Mouse (Mus musculus) cortical plate, adult 2 months (tissue): ENCODE data around the gene Moxd1. TPM values are rescaled to one million over a fixed set of nuclear protein-coding genes. Genes with fewer than 3 reads are reported as not detected.
A peak's percentile ranks its signal among the peaks of the same experiment; 100 is the strongest.

Source experiments
- H3K27ac ChIP-seq: fragments of 200-500 bp; 2 replicates; pipeline ENCODE4 v1.5.1; 2012; ENCODE audit warnings: low read length, control low read depth, inconsistent platforms; ENCODE audit not compliant: insufficient read depth
- H3K4me1 ChIP-seq: fragments of 200-500 bp; 2 replicates; pipeline ENCODE4 v1.6.1; 2011; ENCODE audit warnings: low read length; ENCODE audit not compliant: control insufficient read depth, insufficient read depth
- H3K4me3 ChIP-seq: fragments of 200-500 bp; 2 replicates; pipeline ENCODE4 v1.5.1; 2011; ENCODE audit warnings: mild to moderate bottlenecking, low read length, control low read depth; ENCODE audit not compliant: insufficient read depth
- CTCF ChIP-seq: fragments of 200-500 bp; IDR thresholded peaks from 2 replicates; pipeline ENCODE4 v1.5.1; 2011; ENCODE audit warnings: mild to moderate bottlenecking, control low read depth, low read length; ENCODE audit not compliant: insufficient read depth; ENCODE audit errors: extremely low read depth
- POLR2A ChIP-seq: fragments of 200-500 bp; IDR thresholded peaks from 2 replicates; pipeline ENCODE4 v1.6.1; 2011; ENCODE audit warnings: mild to moderate bottlenecking, low read length, control low read depth; ENCODE audit not compliant: insufficient read depth; ENCODE audit errors: extremely low read depth
- polyA plus RNA-seq: library from polyadenylated mRNA; depleted of rRNA; stranded (reverse); fragments of >200 nt; gene quantifications from 2 replicates; pipeline ENCODE4 v1.2.3, GENCODE M21; 2012; rRNA removed

Gene Moxd1
- 4.5 and 5.6 TPM in 2 replicates for polyA plus RNA-seq

- TF ChIP-seq CTCF, result no peak
- no peak for TF ChIP-seq POLR2A
- Histone ChIP-seq H3K27ac (no peak within 1 kb of the TSS), H3K4me3 (peak within 1 kb of the TSS; percentile 21), H3K4me1 (no peaks in the 10 kb centered on the region)
These were observed at the start of gene Moxd1 for GRCm38 (mm10) chr10:24223449-24224143. TSS of gene Moxd1 (plus strand) at chr10:24223517.

GRCm38 (mm10) chr10:24190392-24190791 lies 32.9 kb upstream of the Moxd1 start:
- H3K4me3 ChIP-seq, result no peak overlapping the region
- H3K4me1 ChIP-seq, result no peaks in the 10 kb centered on the region
- TF ChIP-seq CTCF (0 out of 2 replicates have a peak, but pooled peaks have one; percentile 20), POLR2A (no peak)
- no peak overlapping the region for H3K27ac ChIP-seq

GRCm38 (mm10) chr10:24191977-24192376 lies 31.3 kb upstream of the Moxd1 start:
- no peaks in the 10 kb centered on the region for H3K4me1 ChIP-seq
- TF ChIP-seq CTCF (peak; percentile 33; the same call in 1 of the 2 replicates), POLR2A (no peak)
- H3K4me3 ChIP-seq, result no peak overlapping the region
- no peak overlapping the region for H3K27ac ChIP-seq

GRCm38 (mm10) chr10:24199303-24199702 lies 24.0 kb upstream of the Moxd1 start:
- Histone ChIP-seq H3K27ac (no peak overlapping the region), H3K4me3 (no peak overlapping the region), H3K4me1 (no peaks in the 10 kb centered on the region)
- TF ChIP-seq POLR2A (no peak), CTCF (no peak)

GRCm38 (mm10) chr10:24200099-24200498 lies 23.2 kb upstream of the Moxd1 start:
- no peak for TF ChIP-seq POLR2A
- no peak for TF ChIP-seq CTCF
- H3K4me1 ChIP-seq, result no peaks in the 10 kb centered on the region
- no peak overlapping the region for H3K27ac ChIP-seq
- no peak overlapping the region for H3K4me3 ChIP-seq

GRCm38 (mm10) chr10:24210075-24210474 lies 13.2 kb upstream of the Moxd1 start:
- Histone ChIP-seq H3K4me3 (no peak overlapping the region), H3K4me1 (no peaks in the 10 kb centered on the region), H3K27ac (no peak overlapping the region)
- TF ChIP-seq CTCF (no peak), POLR2A (no peak)

- Histone ChIP-seq H3K4me3 (no peak overlapping the region), H3K27ac (no peak overlapping the region), H3K4me1 (no peaks in the 10 kb centered on the region)
- no peak for TF ChIP-seq CTCF
- TF ChIP-seq POLR2A, result no peak
These were observed 10.0 kb upstream of the Moxd1 start for GRCm38 (mm10) chr10:24213297-24213696.

GRCm38 (mm10) chr10:24217558-24218268 lies 5.6 kb upstream of the Moxd1 start:
- no peak overlapping the region for H3K4me3 ChIP-seq
- TF ChIP-seq CTCF (no peak), POLR2A (no peak)
- H3K4me1 ChIP-seq, result no peaks in the 10 kb centered on the region
- H3K27ac ChIP-seq, result no peak overlapping the region

- Histone ChIP-seq H3K4me1 (no peaks in the 10 kb centered on the region), H3K4me3 (no peak overlapping the region)
- TF ChIP-seq POLR2A, result no peak
- no peak for TF ChIP-seq CTCF
These were observed 2.4 kb upstream of the Moxd1 start for GRCm38 (mm10) chr10:24220931-24221330.

GRCm38 (mm10) chr10:24222911-24223310 lies 406 bp upstream of the Moxd1 start:
- H3K27ac ChIP-seq, result no peak overlapping the region
- H3K4me1 ChIP-seq, result no peaks in the 10 kb centered on the region
- H3K4me3 ChIP-seq, result peak overlapping the region; percentile 21; the same call in 1 of the 2 replicates
- TF ChIP-seq POLR2A (no peak), CTCF (no peak)

More at GRCm38 (mm10) chr10:24220931-24221330, 2.4 kb upstream of the Moxd1 start:
- H3K27ac ChIP-seq, result no peak overlapping the region
